Mouse (Mus musculus): ENCODE measurements at regions not wholly inside any gene's neighbourhood (a gene's known extent, or its start where the extent isn't known, plus 50 kb on each side); places are given as distances from the start of the nearest gene placed in this dataset.

- TF ChIP-seq TAL1 (IDR thresholded peaks at IDR 0.05; ENCODE audit: low read length) (no peak), GATA1 (IDR thresholded peaks at IDR 0.05; ENCODE audit: low read length) (no peak)
These were observed 239.7 kb downstream of the Cryba4 start for GRCm38 (mm10) chr5:112012505-112013164.

Data from erythroblast, embryonic 14.5 days (primary cell).